Mouse (Mus musculus) kidney, embryonic 14.5 days (tissue): ENCODE measurements around the gene Krt87. TPM values are rescaled to one million over a fixed set of nuclear protein-coding genes. Genes with fewer than 3 reads are reported as not detected.

Experiments used
- ATAC-seq: fragments of 200-750 bp; cut with Nextera tagmentation; 2 replicates; pipeline ENCODE4 v1.8.0; 2017; ENCODE audit warnings: moderate number of reproducible peaks, mild to moderate bottlenecking, moderate TSS enrichment, moderate library complexity; ENCODE audit not compliant: low FRiP score, low TSS enrichment
- H3K27ac ChIP-seq: fragments of 300-500 bp; sonication (generic); 2 replicates; pipeline ENCODE4 v1.5.1; 2014; ENCODE audit warnings: low read depth, mild to moderate bottlenecking, low read length, moderate library complexity, mixed read lengths
- H3K27me3 ChIP-seq: fragments of 300-500 bp; sonication (generic); 2 replicates; pipeline ENCODE4 v1.6.1; 2014; ENCODE audit warnings: mild to moderate bottlenecking, low read length; ENCODE audit not compliant: control insufficient read depth, insufficient read depth
- H3K36me3 ChIP-seq: fragments of 300-500 bp; sonication (generic); 2 replicates; pipeline ENCODE4 v1.6.1; 2014; ENCODE audit warnings: low read length, mixed read lengths; ENCODE audit not compliant: control insufficient read depth, insufficient read depth
- H3K4me1 ChIP-seq: fragments of 300-500 bp; sonication (generic); 2 replicates; pipeline ENCODE4 v1.6.1; 2014; ENCODE audit warnings: low read length, mixed read lengths; ENCODE audit not compliant: control insufficient read depth, insufficient read depth
- H3K4me2 ChIP-seq: fragments of 300-500 bp; sonication (generic); replicated peaks from 2 replicates; pipeline ENCODE4 v1.6.1; 2014; ENCODE audit warnings: low read depth, mild to moderate bottlenecking, low read length
- H3K4me3 ChIP-seq: fragments of 300-500 bp; sonication (generic); 2 replicates; pipeline ENCODE4 v1.5.1; 2014; ENCODE audit warnings: mild to moderate bottlenecking, low read length
- H3K9ac ChIP-seq: fragments of 300-500 bp; sonication (generic); 2 replicates; pipeline ENCODE4 v1.6.1; 2014; ENCODE audit warnings: low read depth, mild to moderate bottlenecking, low read length, moderate library complexity
- H3K9me3 ChIP-seq: fragments of 300-500 bp; sonication (generic); 2 replicates; pipeline ENCODE4 v1.6.1; 2016; ENCODE audit warnings: low read length; ENCODE audit not compliant: control insufficient read depth
- WGBS: fragments of 180-500 bp; shearing (Covaris S2); extraction: QIAGEN DNeasy Blood & Tissue Kit; methylation state at CpG from one replicate; pipeline ENCODE4 v1.1.7; 2014; 5-methylcytosine and 5-hydroxymethylcytosine counted together
- polyA plus RNA-seq: library from polyadenylated mRNA; unstranded; fragments of >200 nt; fragmentation: Nextera tagmentation; extraction: Ambion mirVana; gene quantifications from 2 replicates; pipeline ENCODE4 v1.2.1, GENCODE M21; 2014

The Krt87 gene
- not detected in 2 replicates for polyA plus RNA-seq

DNA sequence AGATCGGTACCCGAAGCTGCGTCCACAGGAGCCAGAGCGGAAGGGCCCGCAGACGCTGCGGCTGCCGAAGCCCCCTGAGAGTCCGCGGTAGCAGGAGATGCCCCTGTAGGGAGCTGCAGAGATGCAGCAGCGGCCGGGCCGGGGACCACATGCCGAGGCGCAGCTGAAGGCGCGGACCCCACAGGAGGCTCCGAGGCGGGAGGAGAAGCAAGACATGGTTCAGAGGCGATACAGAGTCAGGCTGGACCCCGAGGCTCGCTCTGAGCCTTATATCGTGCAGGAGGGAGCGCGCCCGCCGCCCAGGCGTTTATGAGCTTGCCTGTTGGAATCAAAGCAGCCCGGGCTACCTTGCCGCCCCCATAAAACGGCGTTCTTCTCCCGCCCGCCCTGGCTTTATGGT, at the start of gene Krt87:
TSS of gene Krt87 (minus strand) at position 250 of the 400 bp plus-strand sequence.
- Histone ChIP-seq H3K9me3 (no peaks in the 10 kb centered on the region), H3K36me3 (no peaks in the 10 kb centered on the region), H3K4me2 (peak within 1 kb of the TSS; percentile 35), H3K9ac (0 out of 2 replicates have a peak within 1 kb of the TSS, but pooled peaks have one; percentile 8), H3K4me3 (peak within 1 kb of the TSS; percentile 25), H3K4me1 (0 out of 2 replicates have a peak, but pooled peaks cover 2% of the 10 kb centered on the region), H3K27ac (no peak within 1 kb of the TSS), H3K27me3 (peaks cover 31% of the 10 kb centered on the region)
- ATAC-seq, result no peak
- WGBS, result under 1% methylated on average over 34 of the region's 34 CpGs

DNA sequence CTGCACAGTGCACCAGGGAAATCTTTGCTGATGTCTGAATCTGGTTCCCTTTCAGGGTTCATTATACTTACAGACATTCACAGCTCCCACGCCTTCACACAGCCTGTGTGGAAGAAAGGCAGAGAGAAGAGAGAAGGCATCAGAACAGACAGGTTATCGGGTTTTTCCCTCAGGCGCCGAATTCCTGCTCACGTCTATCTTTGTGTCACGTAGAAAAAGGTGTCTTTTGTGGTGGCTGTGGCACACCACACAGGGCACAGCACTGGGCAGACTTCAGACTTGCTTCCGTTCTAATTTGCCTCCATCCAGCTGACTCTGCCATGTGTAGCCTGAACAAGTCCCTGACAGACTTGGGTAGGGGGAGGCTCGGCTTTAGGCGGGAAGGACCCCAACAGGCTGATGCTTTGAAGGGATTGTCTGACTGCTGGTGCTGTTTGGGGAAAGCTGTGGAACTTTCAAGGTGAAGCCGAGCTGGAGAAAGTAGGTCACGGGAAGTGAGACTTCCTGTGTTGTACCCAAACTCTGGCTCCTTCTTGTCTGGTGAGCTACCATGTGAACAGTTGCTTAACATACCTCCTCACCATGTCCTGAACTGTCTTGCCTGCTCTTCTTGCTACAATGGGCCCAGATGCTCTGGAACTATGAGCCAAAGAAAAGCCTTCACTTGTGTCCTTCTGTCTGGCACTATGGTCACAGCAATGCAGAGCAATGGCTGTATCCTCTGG, 47.5 kb upstream of the Krt87 start:
- Histone ChIP-seq H3K4me2 (no peak overlapping the region), H3K4me3 (no peak overlapping the region), H3K27ac (no peak overlapping the region), H3K9ac (no peak overlapping the region), H3K9me3 (no peaks in the 10 kb centered on the region), H3K4me1 (0 out of 2 replicates have a peak, but pooled peaks cover 2% of the 10 kb centered on the region), H3K36me3 (no peaks in the 10 kb centered on the region), H3K27me3 (no peaks in the 10 kb centered on the region)
- WGBS, result 84% methylated on average over 11 of the region's 11 CpGs
- ATAC-seq, result no peak

DNA sequence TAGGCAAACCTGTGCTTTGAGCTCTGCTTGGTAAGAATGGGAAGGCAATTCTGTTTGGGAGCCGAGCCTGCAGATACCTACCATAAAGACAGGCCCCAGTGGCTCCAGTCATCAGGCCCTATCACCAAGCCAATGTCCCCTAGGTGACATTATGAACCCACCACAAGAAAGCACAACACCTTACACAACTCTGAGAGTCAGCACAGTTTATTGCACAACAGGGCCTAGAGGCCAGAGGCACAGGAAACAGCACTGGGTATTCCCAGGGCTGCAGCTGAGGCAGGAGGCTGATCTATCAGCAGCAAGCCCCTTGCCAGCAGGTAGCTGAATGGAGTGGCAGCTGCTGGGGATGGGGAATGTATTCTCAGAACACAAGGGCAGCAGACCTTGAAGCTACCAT, 46.3 kb upstream of the Krt87 start:
- ATAC-seq, result no peak
- H3K9ac ChIP-seq, result no peak overlapping the region
- 0 out of 2 replicates have a peak, but pooled peaks cover 2% of the 10 kb centered on the region for H3K4me1 ChIP-seq
- H3K27me3 ChIP-seq, result no peaks in the 10 kb centered on the region
- H3K9me3 ChIP-seq, result no peaks in the 10 kb centered on the region
- H3K27ac ChIP-seq, result no peak overlapping the region
- WGBS, result 33% methylated on average over 1 of the region's 1 CpGs
- H3K4me2 ChIP-seq, result no peak overlapping the region
- H3K4me3 ChIP-seq, result no peak overlapping the region
- no peaks in the 10 kb centered on the region for H3K36me3 ChIP-seq

DNA sequence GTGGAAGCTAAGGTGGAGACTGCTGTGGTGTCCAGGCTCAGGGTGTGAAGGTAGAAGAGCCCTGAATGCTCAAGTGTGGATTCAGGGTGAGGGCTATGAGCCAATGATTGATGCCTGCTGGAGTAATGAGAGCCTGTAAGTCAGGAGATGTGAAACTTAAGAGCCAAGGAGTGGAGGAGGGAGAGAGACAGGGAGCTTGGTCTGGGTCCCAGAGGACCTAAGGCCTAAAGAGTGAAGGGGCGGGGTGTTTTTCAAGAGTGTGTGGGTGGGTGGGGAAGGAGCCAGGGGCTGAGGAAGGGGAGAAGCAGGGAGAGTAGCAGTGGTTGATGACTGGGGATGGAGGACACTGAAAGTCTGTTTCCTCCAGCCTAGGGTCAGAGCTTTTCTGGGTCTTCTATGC, 45.0 kb upstream of the Krt87 start:
- H3K4me1 ChIP-seq, result peaks cover 9% of the 10 kb centered on the region; the same call in 1 of the 2 replicates
- no peak overlapping the region for H3K27ac ChIP-seq
- peak; percentile 13; the same call in 1 of the 2 replicates for ATAC-seq
- no peak overlapping the region for H3K9ac ChIP-seq
- no peaks in the 10 kb centered on the region for H3K27me3 ChIP-seq
- H3K36me3 ChIP-seq, result no peaks in the 10 kb centered on the region
- no peak overlapping the region for H3K4me2 ChIP-seq
- 46% methylated on average over 1 of the region's 1 CpGs for WGBS
- no peak overlapping the region for H3K4me3 ChIP-seq
- no peaks in the 10 kb centered on the region for H3K9me3 ChIP-seq

DNA sequence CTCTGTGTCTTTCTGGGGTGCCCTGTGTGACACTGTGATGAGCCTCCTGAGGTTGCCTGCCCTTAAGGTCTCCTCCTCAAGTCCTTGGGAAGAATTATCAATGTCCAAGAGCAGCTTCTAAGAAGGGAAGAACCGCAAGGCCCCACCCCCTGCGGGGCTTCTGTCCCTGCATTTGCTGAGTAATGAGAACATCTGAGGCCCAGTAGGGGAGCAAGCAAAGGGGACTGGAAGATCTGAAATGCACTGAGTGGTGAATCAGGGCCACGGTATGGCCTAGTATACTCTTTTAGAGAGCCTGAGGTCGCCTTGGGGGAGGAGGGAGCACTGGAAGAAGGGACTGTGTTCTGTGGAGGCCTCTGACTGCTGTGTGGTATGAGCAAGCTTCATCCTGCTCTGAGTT, 43.5 kb upstream of the Krt87 start:
- no peaks in the 10 kb centered on the region for H3K36me3 ChIP-seq
- H3K4me1 ChIP-seq, result peaks cover 9% of the 10 kb centered on the region; the same call in 1 of the 2 replicates
- 56% methylated on average over 4 of the region's 4 CpGs for WGBS
- H3K4me2 ChIP-seq, result no peak overlapping the region
- no peak for ATAC-seq
- no peaks in the 10 kb centered on the region for H3K27me3 ChIP-seq
- no peak overlapping the region for H3K27ac ChIP-seq
- H3K9me3 ChIP-seq, result no peaks in the 10 kb centered on the region
- no peak overlapping the region for H3K9ac ChIP-seq
- H3K4me3 ChIP-seq, result no peak overlapping the region

DNA sequence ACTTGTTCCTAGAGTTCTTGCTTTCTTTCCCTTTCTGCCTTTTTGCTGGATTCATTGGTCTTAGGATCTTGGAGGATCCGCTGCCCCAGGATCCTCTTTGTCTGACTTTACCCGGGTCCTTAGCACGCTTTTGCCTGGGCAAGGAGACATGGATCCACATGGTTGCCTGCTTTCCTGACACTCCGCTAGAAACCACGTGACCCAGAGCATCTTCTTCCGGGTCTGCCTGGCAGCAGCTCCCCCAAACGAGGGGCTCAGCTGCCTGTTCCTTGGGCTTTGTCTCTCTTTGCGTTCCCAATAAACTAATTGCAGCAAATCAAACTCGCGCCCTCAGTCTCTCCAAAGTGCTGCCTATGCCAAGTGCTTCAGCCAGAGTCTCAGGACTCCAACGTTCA, 41.1 kb upstream of the Krt87 start:
- Histone ChIP-seq H3K27ac (no peak overlapping the region), H3K4me3 (peak overlapping the region; percentile 28), H3K36me3 (no peaks in the 10 kb centered on the region), H3K9me3 (no peaks in the 10 kb centered on the region), H3K9ac (0 out of 2 replicates have a peak overlapping the region, but pooled peaks have one; percentile 44), H3K27me3 (no peaks in the 10 kb centered on the region), H3K4me2 (peak overlapping the region; percentile 55), H3K4me1 (peaks cover 9% of the 10 kb centered on the region; the same call in 1 of the 2 replicates)
- ATAC-seq, result no peak
- WGBS, result 28% methylated on average over 11 of the region's 11 CpGs

DNA sequence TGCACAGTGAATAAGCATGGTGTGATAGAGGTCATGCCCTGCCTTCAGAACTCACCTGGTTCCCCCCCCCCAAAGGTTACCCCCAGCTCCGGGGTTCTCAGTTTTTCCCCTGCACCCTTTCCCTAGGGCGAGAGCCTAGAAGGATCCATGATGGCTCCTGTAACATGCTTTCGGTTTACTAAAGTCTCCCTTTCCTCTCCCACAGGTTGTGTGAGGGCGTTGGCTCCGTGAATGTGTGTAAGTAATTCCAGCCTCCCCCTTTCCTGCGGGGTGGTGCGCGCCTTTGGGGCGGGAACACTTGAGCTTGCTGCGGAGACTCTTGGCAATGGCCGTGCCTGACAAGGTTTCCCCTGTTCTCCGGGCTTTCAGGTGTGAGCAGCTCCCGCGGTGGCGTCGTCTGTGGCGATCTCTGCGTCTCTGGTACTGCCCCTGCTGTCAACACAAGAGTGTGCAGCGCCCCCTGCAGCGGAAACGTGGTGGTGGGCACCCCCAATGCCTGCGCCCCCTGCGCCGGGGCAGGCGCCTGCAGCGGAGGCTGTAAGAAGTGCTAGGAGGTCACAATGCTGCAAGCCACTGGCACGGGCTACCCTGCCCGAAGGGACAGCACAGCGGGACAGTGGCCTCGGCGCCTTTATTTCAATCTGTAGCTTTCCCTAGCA, 40.5 kb upstream of the Krt87 start:
- no peaks in the 10 kb centered on the region for H3K27me3 ChIP-seq
- H3K4me2 ChIP-seq, result peak overlapping the region; percentile 55
- H3K4me1 ChIP-seq, result peaks cover 9% of the 10 kb centered on the region; the same call in 1 of the 2 replicates
- no peak overlapping the region for H3K27ac ChIP-seq
- peak overlapping the region; percentile 44; the same call in 1 of the 2 replicates for H3K9ac ChIP-seq
- ATAC-seq, result no peak
- peak overlapping the region; percentile 28 for H3K4me3 ChIP-seq
- no peaks in the 10 kb centered on the region for H3K36me3 ChIP-seq
- 9% methylated on average over 31 of the region's 31 CpGs for WGBS
- H3K9me3 ChIP-seq, result no peaks in the 10 kb centered on the region

DNA sequence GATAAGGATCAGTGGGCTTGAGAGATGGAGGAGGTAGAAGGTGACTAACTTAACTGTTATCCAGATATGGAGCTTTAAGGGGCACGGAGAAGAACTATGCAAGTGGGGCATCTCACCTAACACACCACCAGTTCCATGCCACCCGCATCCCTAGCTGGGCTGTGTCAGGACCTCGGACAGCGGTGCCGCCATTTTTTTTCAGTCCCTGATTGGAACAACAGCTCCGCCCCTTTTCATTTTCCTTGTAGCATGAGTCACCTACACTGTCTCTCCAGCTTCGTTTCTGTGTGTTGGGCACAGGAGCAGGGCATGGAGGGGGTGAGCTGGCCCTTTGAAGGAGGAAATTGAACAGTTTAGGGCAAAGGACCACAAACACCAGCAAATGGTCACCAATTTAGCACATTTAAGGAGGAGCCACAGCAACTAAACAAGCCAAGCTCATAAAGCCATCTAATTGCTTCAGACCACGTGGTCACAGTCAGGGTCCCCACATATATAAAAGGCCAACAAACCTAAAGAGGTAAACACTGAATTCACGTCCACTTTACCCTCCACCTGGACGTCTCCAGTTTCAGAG, 34.4 kb upstream of the Krt87 start, which contains the start of gene Krt86:
TSS of gene Krt86 (plus strand) at position 527 of the 577 bp plus-strand sequence.
- no peak within 1 kb of the TSS for H3K4me3 ChIP-seq
- WGBS, result 18% methylated on average over 10 of the region's 10 CpGs

More for the DNA sequence above, 34.4 kb upstream of the Krt87 start, which contains the start of gene Krt86:
- Histone ChIP-seq H3K27ac (no peak within 1 kb of the TSS), H3K36me3 (no peaks in the 10 kb centered on the region), H3K9ac (no peak within 1 kb of the TSS), H3K9me3 (no peaks in the 10 kb centered on the region), H3K4me1 (no peaks in the 10 kb centered on the region), H3K27me3 (no peaks in the 10 kb centered on the region), H3K4me2 (no peak within 1 kb of the TSS)
- ATAC-seq, result no peak
